Mouse (Mus musculus) adrenal gland, postnatal 4 days (tissue): Measurements from ENCODE around the gene U2af1l4. TPM values are rescaled to one million over a fixed set of nuclear protein-coding genes. Genes with fewer than 3 reads are reported as not detected.

Experiments used
- DNase-seq, 2 experiments: peaks; one replicate each; pipeline ENCODE4 v3.0.0; 2021 to 2022; ENCODE audit warnings: low spot score in 2 of 2, mixed read lengths in 2 of 2
- long read RNA-seq, 2 experiments: library from polyadenylated mRNA; stranded (forward); transcript quantifications; one replicate each; pipeline ENCODE4 v2.0.0; 2021
- total RNA-seq, 2 experiments: library from RNA; stranded (reverse); gene quantifications; 2 replicates each; pipeline ENCODE4 v1.2.3; 2021

U2af1l4 gene
- total RNA-seq: 10 to 100 TPM; 70.4 to 75.2 TPM
- long read RNA-seq, experiment 1, transcript U2af1l4-201 (8 exons, 884 nt): major isoform, 13 of 34 reads
- long read RNA-seq, experiment 1, partial matches to known transcripts: 3 of 34 reads
- long read RNA-seq, experiment 1, other reads (novel, unspliced or antisense): 8 of 34 reads
- long read RNA-seq, experiment 2, transcript U2af1l4-201 (8 exons, 884 nt): major isoform, 14 of 33 reads
- long read RNA-seq, experiment 2, partial matches to known transcripts: 2 of 33 reads
- long read RNA-seq, experiment 2, other reads (novel, unspliced or antisense): 6 of 33 reads

- peak; percentile 75 to 95 for DNase-seq
Observed at GRCm38 (mm10) chr7:30563117-30563905, at the start of gene U2af1l4, which contains the start of the genes Gm49396 and Psenen. U2af1l4 (plus strand) TSS chr7:30563301. Gm49396 (plus strand) TSS chr7:30563344. Psenen (minus strand) TSS chr7:30563627.

- DNase-seq: no peak
Observed at GRCm38 (mm10) chr7:30515003-30515760, 47.9 kb upstream of the U2af1l4 start.

- no peak for DNase-seq
Observed at GRCm38 (mm10) chr7:30518325-30518724, 44.8 kb upstream of the U2af1l4 start.

GRCm38 (mm10) chr7:30520396-30520795 lies 42.7 kb upstream of the U2af1l4 start:
- no peak for DNase-seq

- DNase-seq: no peak
Observed at GRCm38 (mm10) chr7:30520856-30521255, 42.2 kb upstream of the U2af1l4 start.

GRCm38 (mm10) chr7:30522871-30523270 lies 40.2 kb upstream of the U2af1l4 start:
- DNase-seq: no peak

GRCm38 (mm10) chr7:30524487-30524886 lies 38.6 kb upstream of the U2af1l4 start:
- DNase-seq: no peak

- DNase-seq: no peak
Observed at GRCm38 (mm10) chr7:30525954-30526353, 37.1 kb upstream of the U2af1l4 start.

GRCm38 (mm10) chr7:30526399-30526798 lies 36.7 kb upstream of the U2af1l4 start:
- no peak for DNase-seq

GRCm38 (mm10) chr7:30526981-30527380 lies 36.1 kb upstream of the U2af1l4 start:
- DNase-seq: no peak

- DNase-seq: no peak
Observed at GRCm38 (mm10) chr7:30531291-30531815, 31.7 kb upstream of the U2af1l4 start.

GRCm38 (mm10) chr7:30532931-30533330 lies 30.2 kb upstream of the U2af1l4 start:
- DNase-seq: no peak

GRCm38 (mm10) chr7:30533941-30534632 lies 29.0 kb upstream of the U2af1l4 start:
- DNase-seq: no peak

GRCm38 (mm10) chr7:30534633-30535577 lies 28.2 kb upstream of the U2af1l4 start, which contains the start of gene Arhgap33:
Arhgap33 (minus strand) TSS chr7:30535060.
- peak; percentile 83 to 88 for DNase-seq

- no peak for DNase-seq
Observed at GRCm38 (mm10) chr7:30540572-30540971, 22.5 kb upstream of the U2af1l4 start.

- DNase-seq: no peak
Observed at GRCm38 (mm10) chr7:30544327-30544726, 18.8 kb upstream of the U2af1l4 start.

GRCm38 (mm10) chr7:30549880-30550279 lies 13.2 kb upstream of the U2af1l4 start:
- DNase-seq: no peak

GRCm38 (mm10) chr7:30550603-30551002 lies 12.5 kb upstream of the U2af1l4 start:
- no peak for DNase-seq

- DNase-seq: no peak
Observed at GRCm38 (mm10) chr7:30551445-30552101, 11.5 kb upstream of the U2af1l4 start.
